ENCODE assay signal across 18 mouse cellular contexts in the genomic region with DNA sequence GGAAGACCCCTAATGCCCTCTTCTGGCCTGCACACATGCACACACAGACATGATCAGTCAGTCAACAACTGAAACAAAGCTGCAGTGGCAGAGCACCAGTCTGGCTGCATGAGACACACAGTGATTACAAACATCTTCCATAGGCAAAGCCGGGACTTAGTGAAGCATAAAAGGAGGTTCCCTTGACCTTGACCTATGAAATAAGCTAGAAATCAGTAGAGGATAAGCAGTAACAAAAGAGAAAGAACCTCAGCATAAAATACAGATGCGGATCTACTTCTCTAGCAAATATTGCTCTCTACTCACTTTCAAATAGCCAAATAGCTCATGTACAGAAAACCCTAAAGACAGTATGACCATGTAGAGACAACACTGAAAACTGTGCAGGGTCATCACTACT.
DNase-seq lines count a peak whose midpoint lies in the region; ATAC-seq and TF ChIP-seq lines count a peak whose summit lies in the region.
"Had no signal": no experiment of that assay in that cellular context is flagged by ENCODE, and none has a peak within 500 bp of the region (broad histone marks: within the 10 kb centered on the region; RNA-seq: fewer than 3 reads in every experiment).

No protein-coding gene starts in this region.

- WGBS in forebrain, embryonic 11.5 days = 79% methylated on average over 2 of the region's 2 CpGs
- 81% methylated on average over 2 of the region's 2 CpGs for WGBS in forebrain, embryonic 16.5 days
- 64% methylated on average over 2 of the region's 2 CpGs for WGBS in midbrain, embryonic 11.5 days
- 58% methylated on average over 2 of the region's 2 CpGs for WGBS in midbrain, postnatal 0 days

- no peaks in the 10 kb centered on the region for H3K27me3 ChIP-seq in forebrain, embryonic 11.5 days (ENCODE audit: control insufficient read depth, insufficient read depth, low read length)
- no peaks in the 10 kb centered on the region for H3K27me3 ChIP-seq in forebrain, embryonic 16.5 days (replicated peaks; ENCODE audit: control insufficient read depth, insufficient read depth, low read length)
- no peaks in the 10 kb centered on the region for H3K27me3 ChIP-seq in midbrain, embryonic 11.5 days (ENCODE audit: control insufficient read depth, insufficient read depth, low read length)
- H3K27me3 ChIP-seq in midbrain, postnatal 0 days (ENCODE audit: insufficient read depth, low read length) = no peaks in the 10 kb centered on the region
- H3K27me3 ChIP-seq in myocyte (ENCODE audit: control insufficient read depth, insufficient read depth, insufficient read length) = no peaks in the 10 kb centered on the region
- H3K27me3 ChIP-seq: embryonic facial prominence, embryonic 15.5 days; limb, embryonic 13.5 days had no signal

- no peak for ATAC-seq in forebrain, embryonic 11.5 days (replicated peaks; ENCODE audit: low FRiP score)
- ATAC-seq in forebrain, embryonic 16.5 days = no peak
- ATAC-seq in midbrain, embryonic 11.5 days (ENCODE audit: low FRiP score) = no peak
- ATAC-seq in midbrain, postnatal 0 days (ENCODE audit: low FRiP score) = no peak
- no peak for ATAC-seq in inflammation-experienced regulatory T-cells, adult 6 months
- ATAC-seq: intestine, postnatal 0 days had no signal

- H3K79me2 ChIP-seq in myocyte (ENCODE audit: control insufficient read depth, insufficient read depth) = peaks cover 93% of the 10 kb centered on the region

- no peak for TF ChIP-seq POLR2A in brain, embryonic 14.5 days (IDR thresholded peaks at IDR 0.05; ENCODE audit: borderline replicate concordance, extremely low read depth, insufficient read depth, insufficient read length, poor library complexity, severe bottlenecking)
- TF ChIP-seq POLR2A in myocyte (IDR thresholded peaks at IDR 0.05; ENCODE audit: insufficient read length, low read depth) = no peak

- peak overlapping the region; percentile 50 for H3K27ac ChIP-seq in forebrain, embryonic 11.5 days (ENCODE audit: low read depth, low read length)
- no peak overlapping the region for H3K27ac ChIP-seq in forebrain, embryonic 16.5 days (ENCODE audit: low read length)
- peak overlapping the region; percentile 21; the same call in 1 of the 2 replicates for H3K27ac ChIP-seq in midbrain, embryonic 11.5 days (ENCODE audit: low read depth, low read length)
- no peak overlapping the region for H3K27ac ChIP-seq in midbrain, postnatal 0 days (ENCODE audit: low read depth, low read length)
- H3K27ac ChIP-seq: embryonic facial prominence, embryonic 15.5 days; limb, embryonic 13.5 days; liver, embryonic 14.5 days had no signal

- H3K4me3 ChIP-seq in forebrain, embryonic 11.5 days (ENCODE audit: low read depth, low read length) = no peak overlapping the region
- H3K4me3 ChIP-seq in forebrain, embryonic 16.5 days (replicated peaks; ENCODE audit: low read length) = no peak overlapping the region
- no peak overlapping the region for H3K4me3 ChIP-seq in midbrain, embryonic 11.5 days (ENCODE audit: low read depth, low read length)
- H3K4me3 ChIP-seq in midbrain, postnatal 0 days (ENCODE audit: low read depth, low read length) = no peak overlapping the region
- H3K4me3 ChIP-seq in myocyte = no peak overlapping the region
- H3K4me3 ChIP-seq: embryonic facial prominence, embryonic 15.5 days; limb, embryonic 13.5 days had no signal

- TF ChIP-seq CTCF in midbrain, postnatal 0 days (IDR thresholded peaks at IDR 0.05) = no peak
- TF ChIP-seq CTCF in brain, embryonic 14.5 days (IDR thresholded peaks at IDR 0.05; ENCODE audit: borderline replicate concordance, extremely low read depth, insufficient read depth, insufficient read length) = no peak

- no peak for DNase-seq in forebrain, embryonic 11.5 days (ENCODE audit: low spot score)
- peak; percentile 89 for DNase-seq in midbrain, embryonic 11.5 days (ENCODE audit: low spot score, missing footprints)
- no peak for DNase-seq in midbrain, postnatal 0 days (ENCODE audit: low spot score)
- DNase-seq in brain, embryonic 14.5 days (ENCODE audit: low read depth) = peak; percentile 33
- no peak for DNase-seq in cerebellum, postnatal 14 days
- DNase-seq: cerebellum, adult 8-10 months; gastrocnemius, postnatal 10 days; heart, adult 18-20 months; heart, postnatal 4 days; right cerebral cortex, postnatal 4 days; thymus, postnatal 14 days had no signal

- H3K4me2 ChIP-seq in forebrain, embryonic 11.5 days (ENCODE audit: low read depth, low read length, severe bottlenecking) = no peak overlapping the region
- no peak overlapping the region for H3K4me2 ChIP-seq in forebrain, embryonic 16.5 days (ENCODE audit: low read length)
- H3K4me2 ChIP-seq in midbrain, embryonic 11.5 days = no peak overlapping the region
- H3K4me2 ChIP-seq in midbrain, postnatal 0 days (ENCODE audit: low read depth, low read length, poor library complexity, severe bottlenecking) = no peak overlapping the region
- peak overlapping the region; percentile 1 for H3K4me2 ChIP-seq in myocyte (ENCODE audit: low read depth)
- H3K4me2 ChIP-seq: embryonic facial prominence, embryonic 15.5 days; limb, embryonic 13.5 days had no signal

- no peak overlapping the region for H3ac ChIP-seq in myocyte (ENCODE audit: control insufficient read depth, insufficient read length)

- H3K36me3 ChIP-seq in forebrain, embryonic 11.5 days (ENCODE audit: control insufficient read depth, insufficient read depth, low read length) = no peaks in the 10 kb centered on the region
- H3K36me3 ChIP-seq in forebrain, embryonic 16.5 days (ENCODE audit: control insufficient read depth, insufficient read depth) = no peaks in the 10 kb centered on the region
- H3K36me3 ChIP-seq in midbrain, embryonic 11.5 days (ENCODE audit: control insufficient read depth, insufficient read depth, low read length) = no peaks in the 10 kb centered on the region
- no peaks in the 10 kb centered on the region for H3K36me3 ChIP-seq in midbrain, postnatal 0 days (ENCODE audit: insufficient read depth, low read length)
- H3K36me3 ChIP-seq in myocyte (ENCODE audit: control insufficient read depth, insufficient read depth) = no peaks in the 10 kb centered on the region
- H3K36me3 ChIP-seq: embryonic facial prominence, embryonic 15.5 days had no signal

- H3K4me1 ChIP-seq in forebrain, embryonic 11.5 days (replicated peaks; ENCODE audit: control insufficient read depth, insufficient read depth, low read length) = 0 out of 2 replicates have a peak, but pooled peaks cover 2% of the 10 kb centered on the region
- H3K4me1 ChIP-seq in forebrain, embryonic 16.5 days (replicated peaks; ENCODE audit: control insufficient read depth, insufficient read depth, low read length) = peaks cover 9% of the 10 kb centered on the region
- H3K4me1 ChIP-seq in midbrain, embryonic 11.5 days (ENCODE audit: control insufficient read depth, insufficient read depth, low read length) = peaks cover 5% of the 10 kb centered on the region; the same call in 1 of the 2 replicates
- no peaks in the 10 kb centered on the region for H3K4me1 ChIP-seq in midbrain, postnatal 0 days (ENCODE audit: insufficient read depth, low read length)

- no peaks in the 10 kb centered on the region for H3K9me3 ChIP-seq in forebrain, embryonic 11.5 days (ENCODE audit: control insufficient read depth, low read length)
- H3K9me3 ChIP-seq in forebrain, embryonic 16.5 days (ENCODE audit: control insufficient read depth, low read length) = no peaks in the 10 kb centered on the region
- H3K9me3 ChIP-seq in midbrain, embryonic 11.5 days (ENCODE audit: control insufficient read depth, low read length) = no peaks in the 10 kb centered on the region
- H3K9me3 ChIP-seq in midbrain, postnatal 0 days (ENCODE audit: low read length) = no peaks in the 10 kb centered on the region
- H3K9me3 ChIP-seq: embryonic facial prominence, embryonic 15.5 days; limb, embryonic 13.5 days had no signal

- H3K9ac ChIP-seq in forebrain, embryonic 11.5 days (ENCODE audit: low read length) = no peak overlapping the region
- no peak overlapping the region for H3K9ac ChIP-seq in forebrain, embryonic 16.5 days (replicated peaks; ENCODE audit: low read depth, low read length)
- no peak overlapping the region for H3K9ac ChIP-seq in midbrain, embryonic 11.5 days (ENCODE audit: low read length)
- H3K9ac ChIP-seq in midbrain, postnatal 0 days (replicated peaks; ENCODE audit: low read length, poor library complexity, severe bottlenecking) = no peak overlapping the region
- H3K9ac ChIP-seq: embryonic facial prominence, embryonic 15.5 days; limb, embryonic 13.5 days; liver, embryonic 14.5 days had no signal

TF ChIP-seq in myocyte, 11 proteins besides CTCF, POLR2A, EP300 and RAD21:
- TF ChIP-seq REST (IDR thresholded peaks at IDR 0.05; ENCODE audit: insufficient read depth, insufficient read length) = no peak
- no peak for TF ChIP-seq TCF12 (IDR thresholded peaks at IDR 0.05; ENCODE audit: insufficient read depth, poor library complexity, severe bottlenecking)
- no peak for TF ChIP-seq E2F4 (IDR thresholded peaks at IDR 0.05; ENCODE audit: insufficient read depth)
- no peak for TF ChIP-seq USF1 (IDR thresholded peaks at IDR 0.05; ENCODE audit: low read depth)

Comparison
In these comparisons a context has a peak if more than half of its experiments do, and no peak if none do; other contexts are left out.
1. DNase-seq: peak in midbrain, embryonic 11.5 days (single experiment) and brain, embryonic 14.5 days (single experiment); none in forebrain, embryonic 11.5 days (single experiment), midbrain, postnatal 0 days (single experiment) and cerebellum, postnatal 14 days (0 of 2).
2. H3K27ac ChIP-seq: peak in forebrain, embryonic 11.5 days (single experiment) and midbrain, embryonic 11.5 days (single experiment); none in forebrain, embryonic 16.5 days (single experiment) and midbrain, postnatal 0 days (single experiment).